Mouse (Mus musculus) erythroblast, adult 5-6 weeks (primary cell): ENCODE data around the gene Hnrnpul2. TPM values are rescaled to one million over a fixed set of nuclear protein-coding genes. Genes with fewer than 3 reads are reported as not detected.

Source experiments
- ATAC-seq: replicated peaks from 2 replicates; pipeline ENCODE4 v1.8.0; 2016; ENCODE audit warnings: moderate number of reproducible peaks, mild to moderate bottlenecking, moderate TSS enrichment, inconsistent platforms; ENCODE audit not compliant: poor library complexity, low FRiP score, severe bottlenecking
- total RNA-seq, 2 experiments: library from RNA; stranded (forward) in 1 of 2; stranded (reverse) in 1 of 2; fragments of 150-400 nt in 1 of 2; fragments of 200-764, 138-1000 nt in 1 of 2; gene quantifications; 2 replicates each; pipeline versions ENCODE4 v1.2.3 to v1.2.4; 2015 to 2017; ENCODE audit warnings: low replicate concordance in 2 of 2

The Hnrnpul2 gene
- 14.4 and 27.4 TPM in 2 replicates for total RNA-seq (2015; ENCODE audit: low replicate concordance)
- 42.6 and 58.0 TPM in 2 replicates for total RNA-seq (2017; ENCODE audit: low replicate concordance)

DNA sequence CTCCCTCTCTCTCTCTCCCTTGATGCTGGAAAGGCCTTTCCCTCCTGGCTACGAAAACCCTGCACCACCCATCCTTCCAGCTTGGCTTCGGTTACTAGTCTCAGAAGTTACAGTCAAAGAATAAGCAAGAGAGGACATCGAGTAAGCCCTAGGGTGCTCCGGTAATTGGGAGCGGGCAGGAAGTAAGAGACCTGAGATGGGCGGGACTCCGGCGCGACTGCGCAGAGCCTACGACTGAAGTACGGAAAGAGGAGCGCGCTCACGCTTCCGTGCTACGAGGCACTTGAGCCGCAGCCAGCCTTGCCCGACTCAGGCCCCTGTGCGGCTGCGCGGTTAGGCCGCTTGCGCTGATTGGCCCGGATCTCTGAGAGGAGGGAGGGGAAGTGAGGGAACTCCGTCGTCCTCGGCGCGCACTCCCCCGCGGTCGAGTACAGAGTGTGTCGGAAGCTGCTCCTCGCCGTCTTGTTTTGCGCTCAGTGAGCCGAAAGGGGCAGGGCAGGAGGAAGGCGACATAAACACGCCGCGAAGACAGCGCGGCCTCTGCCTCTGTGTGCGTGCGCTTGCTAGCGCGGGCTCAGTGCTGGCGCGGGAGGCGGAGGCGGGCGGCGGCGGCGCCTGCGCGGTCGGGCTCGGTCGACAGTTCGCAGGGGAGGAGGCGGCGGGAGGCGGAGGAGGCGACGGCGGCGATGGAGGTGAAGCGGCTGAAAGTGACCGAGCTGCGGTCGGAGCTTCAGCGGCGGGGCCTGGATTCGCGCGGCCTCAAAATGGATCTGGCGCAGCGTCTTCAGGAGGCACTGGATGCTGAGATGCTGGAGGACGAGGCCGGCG is at the start of gene Hnrnpul2:
Gene Hnrnpul2, plus strand, starts transcription at position 415 of the 828 bp plus-strand sequence.
- ATAC-seq: peak; percentile 83

DNA sequence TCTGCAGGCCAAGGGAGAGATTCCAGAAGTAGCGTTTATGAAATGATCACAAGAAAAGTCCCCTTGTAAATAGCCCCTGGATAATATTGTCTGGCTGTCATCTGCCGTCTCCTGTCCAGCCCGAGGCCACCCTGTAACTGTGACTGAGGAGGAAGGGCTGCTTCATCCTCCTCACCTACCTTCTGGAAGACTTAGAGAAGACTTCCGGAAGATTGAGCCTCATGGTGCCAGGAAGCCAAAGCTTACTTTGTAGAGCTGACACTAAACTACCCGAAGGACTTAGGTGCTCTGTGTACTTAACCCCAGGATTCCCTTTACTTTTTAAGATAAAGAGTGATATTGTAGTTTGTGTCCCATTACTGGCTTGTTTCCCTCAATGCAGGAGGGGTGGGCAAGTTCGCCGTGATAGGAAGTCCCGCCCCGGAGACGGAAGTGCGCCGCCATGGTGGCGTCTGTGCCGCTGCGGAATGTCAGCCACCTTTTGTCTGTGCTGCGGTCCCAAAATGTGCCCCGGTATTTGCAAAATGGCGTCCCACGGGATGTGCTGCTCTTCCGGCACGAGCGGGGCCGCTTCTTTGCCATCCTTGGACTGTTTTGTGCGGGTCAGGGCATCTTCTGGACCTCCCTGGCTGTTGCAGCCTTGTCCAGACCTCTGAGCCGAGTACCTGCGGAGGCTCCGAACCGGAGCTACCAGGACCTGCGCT is 49.1 kb upstream of the Hnrnpul2 start, which contains the start of gene Tmem223:
Gene Tmem223, plus strand, starts transcription at position 430 of the 704 bp plus-strand sequence.
- ATAC-seq: peak; percentile 65

DNA sequence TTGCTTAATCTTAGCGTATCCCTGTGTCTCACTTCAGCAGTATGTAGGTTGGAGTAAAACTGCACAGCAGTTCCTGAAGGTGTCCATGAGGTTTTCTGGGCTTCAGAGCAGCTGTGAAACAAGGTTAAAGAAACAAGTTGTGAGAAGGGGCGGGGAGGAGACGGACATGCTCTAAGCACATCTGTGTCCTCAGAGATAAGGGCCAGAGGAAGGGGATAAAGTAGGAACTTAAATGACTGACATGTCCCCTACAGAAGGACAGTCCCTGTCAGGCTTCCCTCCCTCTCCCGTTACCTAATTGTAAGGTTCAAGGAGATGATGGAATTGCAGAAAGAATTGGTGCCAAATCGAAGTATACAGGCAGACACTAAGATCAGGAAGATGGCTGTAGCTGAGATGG is 46.8 kb upstream of the Hnrnpul2 start:
- peak; percentile 48; the same call in 1 of the 2 replicates for ATAC-seq

DNA sequence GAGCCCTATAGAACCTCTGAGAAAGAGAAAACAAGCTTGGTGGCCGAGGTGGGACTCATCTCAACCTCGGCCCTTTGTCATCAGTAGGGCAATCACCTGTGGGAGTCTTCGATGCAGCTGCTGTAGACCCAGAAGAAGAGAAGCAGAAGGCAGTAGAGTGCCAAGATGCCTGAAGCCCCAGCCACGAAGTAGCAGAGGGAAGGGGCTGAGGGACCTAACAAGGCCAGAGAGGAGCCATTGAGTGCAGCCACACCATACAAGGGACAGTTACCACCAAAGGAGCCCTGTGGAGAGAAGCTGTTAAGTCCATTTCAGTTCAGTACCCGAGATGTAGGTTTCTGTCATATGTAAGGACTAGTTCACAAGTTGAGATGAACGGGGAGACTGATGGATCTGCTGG is 46.4 kb upstream of the Hnrnpul2 start:
- no peak for ATAC-seq

DNA sequence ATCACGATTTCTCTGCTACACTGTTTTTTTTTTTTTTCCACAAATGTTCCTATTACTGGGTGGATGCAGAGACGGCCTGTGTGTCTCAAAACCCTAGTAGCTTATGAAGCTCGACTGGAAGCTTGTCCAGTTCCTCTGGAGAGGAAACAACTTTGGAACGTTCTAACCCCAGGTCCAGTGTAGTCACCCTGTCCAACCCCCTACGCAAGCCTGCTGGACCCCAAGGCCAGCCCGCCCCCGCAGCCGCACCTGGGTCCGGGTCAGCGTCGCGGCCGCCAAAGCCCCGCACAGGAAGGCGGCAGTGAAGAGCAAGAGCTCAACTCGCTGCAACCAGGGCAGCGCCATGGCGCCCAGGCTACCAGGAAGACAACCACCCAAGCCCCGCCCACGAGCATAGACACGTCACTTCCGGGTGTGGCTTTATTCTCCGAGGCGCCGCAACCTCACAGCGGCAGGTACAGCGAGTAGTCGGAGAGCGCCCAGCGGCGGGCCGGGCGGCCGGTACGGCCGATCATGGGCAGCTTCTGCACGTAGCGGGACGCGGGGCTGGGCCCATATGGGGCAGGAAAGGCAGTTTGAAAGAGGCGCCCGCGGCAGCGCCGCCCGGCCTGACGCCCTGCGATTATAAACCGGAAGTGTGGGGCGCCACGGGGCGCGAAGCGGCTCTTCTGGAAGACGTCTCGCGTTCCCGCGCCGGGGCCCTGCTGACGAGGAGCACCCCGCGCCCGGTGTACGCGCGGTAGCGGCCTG is 45.5 kb upstream of the Hnrnpul2 start, which contains the start of gene Tmem179b:
Gene Tmem179b, minus strand, starts transcription at position 382 of the 750 bp plus-strand sequence.
- peak; percentile 89 for ATAC-seq

DNA sequence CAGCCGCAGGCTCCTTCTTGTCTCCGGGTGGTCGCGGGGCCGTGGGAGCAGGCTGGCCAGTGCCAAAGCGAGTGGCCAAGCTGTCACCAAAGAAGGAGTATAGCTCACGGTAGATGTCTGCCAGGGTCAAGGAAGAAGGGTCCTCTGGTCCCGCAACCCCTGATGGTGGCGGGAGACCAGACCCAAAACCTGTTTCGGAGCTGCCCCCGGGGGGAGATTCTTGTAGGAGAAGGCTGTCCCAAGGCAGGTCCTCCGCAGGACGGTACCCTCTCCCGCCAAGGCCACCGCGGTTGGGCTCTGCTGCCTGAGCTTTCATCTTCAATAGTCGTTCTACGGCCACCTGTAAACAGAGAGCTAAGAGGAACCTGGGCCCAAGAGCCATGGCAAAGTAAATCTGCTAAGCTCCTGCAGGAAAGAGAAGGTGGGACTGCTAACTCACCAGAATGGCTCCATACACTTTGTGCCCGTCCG is 44.8 kb upstream of the Hnrnpul2 start:
- 0 out of 2 replicates have a peak, but pooled peaks have one; percentile 8 for ATAC-seq

DNA sequence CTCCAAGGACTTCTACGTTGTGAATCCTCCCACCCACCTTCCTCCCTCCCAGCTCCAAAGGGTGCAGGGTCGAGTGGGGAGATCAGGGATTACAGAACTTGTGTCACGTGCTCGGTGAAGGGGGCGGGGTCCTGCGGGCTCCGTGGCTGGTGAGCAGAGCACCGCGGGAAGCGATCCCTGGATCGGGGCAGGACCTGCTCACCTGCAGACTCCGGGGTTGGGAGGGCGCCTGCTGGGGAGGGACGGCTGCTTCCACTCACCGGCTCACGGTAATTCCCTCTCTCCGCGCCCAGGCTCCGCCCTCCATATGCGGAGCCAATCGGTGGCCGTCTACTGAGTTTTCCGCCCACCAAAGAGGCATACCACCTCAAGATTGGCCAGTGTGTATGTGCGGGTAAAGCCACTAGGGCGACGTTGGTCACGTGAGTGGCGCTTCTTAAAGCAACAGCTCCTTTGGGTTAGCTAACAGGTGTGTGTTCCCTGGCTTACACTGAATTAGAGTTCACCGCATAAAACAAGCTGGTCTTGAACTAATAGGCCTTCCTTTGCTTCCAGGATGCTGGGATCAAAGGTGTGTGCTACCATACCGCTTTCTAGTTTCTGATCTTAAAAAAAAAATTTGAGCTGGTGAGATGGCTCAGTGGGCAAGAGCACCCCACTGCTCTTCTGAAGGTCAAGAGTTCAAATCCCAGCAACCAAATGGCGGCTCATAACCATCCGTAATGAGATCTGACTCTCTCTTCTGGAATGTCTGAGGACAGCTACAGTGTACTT is 33.6 kb upstream of the Hnrnpul2 start, which contains the start of gene Taf6l:
Gene Taf6l, minus strand, starts transcription at position 410 of the 774 bp plus-strand sequence.
- ATAC-seq: peak; percentile 99

DNA sequence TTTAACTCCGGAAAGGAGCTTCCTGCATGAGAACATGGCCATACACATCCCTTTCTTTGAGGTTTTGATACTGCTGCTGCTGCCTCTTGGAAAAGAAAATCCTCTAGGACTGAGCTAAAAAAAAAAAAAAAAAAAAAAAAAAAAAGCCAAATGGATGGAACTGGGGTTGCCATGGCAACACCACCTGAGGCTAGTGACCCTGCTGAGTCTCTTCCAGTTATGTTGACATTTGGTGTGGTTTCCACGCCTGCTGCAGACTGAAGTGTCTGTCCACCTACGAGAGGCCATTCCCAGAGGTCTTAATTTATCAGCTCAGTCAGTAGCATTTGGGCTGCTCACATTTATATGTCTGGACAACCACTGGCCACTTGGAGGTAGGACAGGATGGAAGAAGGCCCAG is 31.3 kb upstream of the Hnrnpul2 start:
- no peak for ATAC-seq

DNA sequence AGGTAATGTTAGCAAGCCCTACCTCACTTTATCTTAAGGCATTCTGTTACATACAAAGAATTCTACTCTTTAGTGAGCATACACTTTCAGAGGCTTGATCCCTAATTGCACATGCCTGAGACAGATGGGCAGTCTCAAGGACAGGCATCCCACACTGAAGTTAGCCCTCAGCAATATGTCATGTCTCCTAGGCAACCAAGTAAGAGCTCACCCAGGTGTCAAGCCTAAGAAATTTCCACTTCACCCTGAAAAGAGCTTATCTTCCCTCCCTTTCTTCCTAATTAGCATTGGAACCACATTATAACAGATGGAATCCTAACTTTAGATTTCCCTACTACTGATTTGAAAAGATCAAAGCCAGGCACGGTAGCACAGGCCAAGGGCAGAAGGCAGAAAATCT is 30.6 kb upstream of the Hnrnpul2 start:
- no peak for ATAC-seq

DNA sequence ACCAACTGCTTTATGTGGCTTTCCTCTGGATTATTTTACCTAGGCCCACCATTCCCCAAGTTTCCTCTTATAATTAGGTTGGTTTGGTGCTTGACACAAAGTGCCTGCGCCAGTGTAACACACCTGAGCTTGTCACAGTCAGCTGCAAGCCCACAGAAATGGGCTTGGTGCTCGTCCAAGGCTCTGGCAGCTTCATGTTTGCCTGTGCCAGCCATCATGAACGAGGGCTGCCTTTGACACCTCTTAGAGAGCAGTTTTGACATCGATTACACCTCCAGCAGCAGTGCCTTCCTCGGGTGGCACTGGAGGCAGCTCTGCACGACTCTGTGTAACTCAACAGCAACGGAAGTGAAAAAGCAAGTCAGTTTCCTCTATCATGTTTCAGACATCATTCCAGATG is 29.6 kb upstream of the Hnrnpul2 start:
- ATAC-seq: no peak

DNA sequence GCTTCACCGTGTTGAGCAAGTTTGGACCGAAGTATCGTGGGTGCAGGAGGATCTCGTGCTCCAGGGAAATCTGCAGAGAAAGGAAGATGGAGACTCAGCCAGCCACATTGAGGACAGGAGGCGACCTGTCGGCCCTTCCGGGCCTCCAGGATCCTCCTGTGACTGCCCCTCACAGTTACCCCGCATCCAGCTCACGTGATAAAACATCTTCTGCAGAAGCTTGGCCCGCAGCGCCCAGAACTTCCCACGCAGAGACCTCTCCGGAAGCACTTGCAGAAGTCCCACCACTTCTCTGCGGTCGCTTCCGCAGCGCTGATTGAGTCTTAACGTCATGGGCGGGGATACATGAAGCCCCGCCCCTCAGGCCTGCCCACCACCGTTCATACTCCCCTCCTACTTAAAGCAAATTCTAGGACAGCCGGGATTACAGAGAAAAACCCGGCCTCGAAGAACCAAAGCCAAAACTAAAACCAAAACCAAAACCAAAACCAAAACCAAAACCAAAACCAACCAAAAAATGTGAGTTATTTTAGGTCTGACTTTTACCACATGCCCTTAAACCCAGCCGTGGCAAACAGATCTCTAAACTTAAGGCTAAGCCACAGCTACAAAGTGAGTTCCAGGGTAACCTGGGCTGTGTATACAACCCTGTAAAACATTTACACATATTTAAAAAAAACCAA is 21.4 kb upstream of the Hnrnpul2 start, which contains the start of gene Polr2g:
Gene Polr2g, minus strand, starts transcription at position 314 of the 683 bp plus-strand sequence.
- peak; percentile 77 for ATAC-seq

DNA sequence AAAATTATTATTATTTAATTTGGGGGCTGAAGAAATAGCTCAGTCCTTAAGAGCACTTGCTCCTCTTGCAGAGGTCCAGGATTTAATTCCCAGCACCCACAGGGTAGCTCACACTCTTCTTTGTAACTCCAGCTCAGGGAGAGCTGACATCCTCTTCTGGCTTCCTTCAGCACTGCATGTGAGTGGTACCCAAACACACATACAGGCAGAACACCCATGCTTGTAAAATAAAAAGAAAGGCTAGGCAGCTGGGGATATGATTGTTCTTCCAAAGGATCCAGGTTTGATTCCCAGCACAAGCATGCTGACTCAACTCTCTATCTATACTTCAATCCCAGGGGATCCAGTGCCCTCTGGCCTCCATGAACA is 20.9 kb upstream of the Hnrnpul2 start:
- ATAC-seq: no peak

DNA sequence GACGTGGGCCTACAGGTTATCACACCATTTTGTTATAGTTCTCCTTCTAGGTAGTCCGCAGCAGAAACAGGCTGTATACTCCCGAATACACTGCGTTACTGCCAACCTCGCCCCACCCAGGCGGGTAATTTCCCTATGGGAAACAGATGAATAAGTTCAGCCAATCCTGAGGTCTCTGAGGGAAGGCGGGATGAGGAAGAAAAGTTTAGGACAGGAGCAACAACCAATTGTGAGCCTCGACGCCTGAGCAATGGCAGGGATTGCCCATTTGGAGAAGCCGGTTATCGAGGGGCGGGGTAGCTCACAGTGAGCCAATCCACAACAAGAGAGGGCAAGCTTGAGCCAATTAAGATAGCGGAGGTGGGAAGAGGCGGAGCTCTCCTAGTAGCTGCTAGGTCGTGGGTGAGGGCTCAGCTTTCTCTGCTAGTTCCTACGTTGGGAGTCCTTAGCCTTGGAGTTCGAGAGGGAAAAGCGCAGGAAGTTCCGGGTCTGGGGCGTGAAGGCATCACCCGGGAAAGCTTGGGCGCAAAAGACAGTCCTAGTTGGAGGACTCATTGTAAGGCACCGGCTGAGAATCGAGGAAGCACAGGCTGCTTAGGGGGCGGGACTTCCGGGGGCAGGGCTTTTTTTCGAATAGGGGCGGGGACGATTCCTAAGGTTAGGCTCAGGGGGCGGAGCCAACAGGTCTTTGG is 17.5 kb upstream of the Hnrnpul2 start, which contains the start of gene Zbtb3:
Gene Zbtb3, plus strand, starts transcription at position 426 of the 692 bp plus-strand sequence.
- peak; percentile 91 for ATAC-seq

DNA sequence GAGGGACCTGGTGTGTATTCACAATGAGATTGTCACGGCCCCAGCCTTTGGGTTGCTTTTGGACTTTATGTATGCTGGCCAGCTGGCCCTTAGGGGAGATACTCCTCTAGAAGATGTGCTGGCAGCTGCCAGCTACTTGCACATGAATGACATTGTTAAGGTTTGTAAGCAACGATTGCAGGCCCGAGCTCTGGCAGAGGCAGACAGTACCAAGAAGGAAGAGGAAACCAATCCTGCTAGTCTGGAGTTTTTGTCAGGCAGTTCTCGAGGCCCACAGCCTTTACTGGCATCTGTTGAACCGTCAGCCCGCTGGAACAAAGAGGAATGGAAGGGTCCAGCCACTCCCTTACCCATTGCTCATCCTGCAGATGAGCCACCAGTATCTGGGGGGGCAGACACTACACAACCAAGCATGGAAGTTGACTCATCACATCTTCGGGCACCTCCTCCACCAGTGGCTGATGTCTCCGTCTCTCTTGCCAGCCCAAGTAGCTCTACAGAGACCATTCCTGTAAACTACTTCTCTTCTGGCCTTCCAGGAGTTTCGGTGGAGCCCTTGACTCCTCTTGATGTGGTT is 16.5 kb upstream of the Hnrnpul2 start:
- ATAC-seq: no peak

DNA sequence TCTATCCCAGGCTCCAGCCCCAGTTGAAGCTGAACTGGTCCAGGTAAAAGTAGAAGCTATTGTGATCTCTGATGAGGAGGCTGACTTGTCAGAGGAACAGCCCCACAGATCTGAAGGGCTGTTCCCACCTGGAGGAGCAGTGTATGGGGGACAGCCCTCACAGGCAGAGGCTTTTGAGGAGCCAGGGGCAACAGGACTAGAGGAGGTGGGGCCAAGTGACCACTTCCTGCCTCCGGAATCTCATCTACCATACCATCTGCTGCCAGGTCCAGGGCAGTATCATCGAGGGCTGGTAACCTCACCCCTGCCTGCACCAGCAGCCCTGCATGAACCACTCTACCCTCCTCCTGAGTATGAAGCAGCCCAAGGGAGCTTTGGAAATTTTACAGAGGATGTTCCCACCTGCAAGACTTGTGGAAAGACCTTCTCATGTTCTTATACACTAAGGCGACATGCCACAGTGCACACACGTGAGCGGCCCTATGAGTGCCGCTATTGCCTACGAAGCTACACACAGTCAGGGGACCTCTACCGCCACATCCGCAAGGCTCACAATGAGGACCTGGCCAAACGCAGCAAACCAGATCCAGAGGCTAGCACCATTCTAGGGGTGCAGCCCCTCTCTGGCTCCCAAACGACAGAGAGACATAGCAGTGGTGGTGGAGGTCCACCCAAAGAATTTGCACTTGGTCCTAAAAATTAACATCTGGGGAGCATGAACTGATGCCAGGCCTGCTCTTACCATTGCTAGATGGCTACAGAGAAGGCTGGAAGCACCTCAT is 15.7 kb upstream of the Hnrnpul2 start:
- ATAC-seq: no peak

DNA sequence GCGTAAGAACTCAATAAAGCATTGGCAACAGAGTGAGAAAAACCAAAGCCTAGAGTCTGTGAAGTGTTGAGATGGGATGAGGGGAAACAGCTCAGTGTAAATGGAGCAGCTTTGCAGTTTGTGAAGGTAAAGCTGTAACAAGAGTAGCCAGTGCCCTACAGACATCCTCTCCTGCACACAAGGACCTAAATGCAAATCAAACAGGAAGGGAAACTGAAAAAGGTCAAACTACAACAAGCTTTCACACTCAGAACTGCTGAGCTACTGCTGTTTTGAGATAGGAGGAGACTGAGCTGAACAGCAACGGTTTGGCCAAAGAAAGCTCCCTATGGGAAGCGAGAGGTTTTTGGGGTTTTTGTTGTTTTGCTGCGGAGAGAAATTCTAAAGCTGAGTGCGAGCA is 13.0 kb upstream of the Hnrnpul2 start:
- no peak for ATAC-seq

DNA sequence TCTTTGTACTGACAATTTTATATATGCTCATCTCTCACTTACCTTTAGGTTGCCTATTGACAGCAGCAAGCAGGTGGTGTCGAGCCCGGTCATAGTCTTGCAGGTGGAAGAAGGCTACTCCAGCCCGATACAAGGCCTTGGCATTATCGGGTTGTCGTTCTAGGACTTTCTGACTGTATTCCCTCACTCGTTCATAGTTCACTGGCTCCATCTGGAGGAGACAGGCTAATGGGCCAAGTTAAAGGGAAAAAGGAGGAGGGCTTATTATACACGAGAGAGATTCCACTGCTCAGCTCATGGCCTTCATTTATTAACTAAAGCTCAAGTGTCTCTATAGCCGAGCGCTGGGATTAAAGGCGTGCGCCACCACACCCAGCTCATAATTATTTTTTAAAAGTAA is 4.0 kb upstream of the Hnrnpul2 start:
- no peak for ATAC-seq
